Mouse (Mus musculus) cerebellum, postnatal 14 days (tissue): Measurements from ENCODE around the gene Serpinb6b.
"Not testable (repeated sequence)": the region's sequence is repeated elsewhere in the genome, so short reads cannot be mapped to it uniquely, and the experiment has no call there.

Experiments
- DNase-seq, 2 experiments: peaks; one replicate each; pipeline ENCODE4 v3.0.0; 2021; ENCODE audit warnings: mixed read lengths in 2 of 2

Serpinb6b gene

GRCm38 (mm10) chr13:32964989-32965811 lies at the start of gene Serpinb6b:
TSS of gene Serpinb6b (plus strand) at chr13:32965209.
- DNase-seq = peak; percentile 8

- no peak for DNase-seq
These were observed 42.4 kb upstream of the Serpinb6b start for GRCm38 (mm10) chr13:32922622-32923021.

GRCm38 (mm10) chr13:32924578-32925360 lies 40.2 kb upstream of the Serpinb6b start:
- no peak for DNase-seq

GRCm38 (mm10) chr13:32926661-32927060 lies 38.3 kb upstream of the Serpinb6b start:
- no peak for DNase-seq

GRCm38 (mm10) chr13:32927241-32927640 lies 37.8 kb upstream of the Serpinb6b start:
- no peak for DNase-seq

GRCm38 (mm10) chr13:32929107-32929750 lies 35.8 kb upstream of the Serpinb6b start:
- no peak for DNase-seq

GRCm38 (mm10) chr13:32934706-32935381 lies 30.2 kb upstream of the Serpinb6b start:
- no peak for DNase-seq

- DNase-seq = not testable (repeated sequence)
These were observed 26.7 kb upstream of the Serpinb6b start for GRCm38 (mm10) chr13:32938275-32938674.

- not testable (repeated sequence) for DNase-seq
These were observed 25.8 kb upstream of the Serpinb6b start for GRCm38 (mm10) chr13:32939191-32939590.

GRCm38 (mm10) chr13:32956537-32956936 lies 8.5 kb upstream of the Serpinb6b start:
- no peak for DNase-seq

- DNase-seq = no peak
These were observed 7.1 kb upstream of the Serpinb6b start for GRCm38 (mm10) chr13:32957917-32958316.

- not testable (repeated sequence) for DNase-seq
These were observed 6.5 kb upstream of the Serpinb6b start for GRCm38 (mm10) chr13:32958521-32958920.

GRCm38 (mm10) chr13:32963990-32964753 lies 837 bp upstream of the Serpinb6b start:
- DNase-seq = no peak

GRCm38 (mm10) chr13:32966116-32966515 lies 1.1 kb downstream of the Serpinb6b start:
- no peak for DNase-seq

- no peak for DNase-seq
These were observed 2.2 kb downstream of the Serpinb6b start for GRCm38 (mm10) chr13:32967233-32967632.

GRCm38 (mm10) chr13:32968353-32968984 lies 3.5 kb downstream of the Serpinb6b start:
- no peak for DNase-seq

GRCm38 (mm10) chr13:32968996-32969640 lies 4.1 kb downstream of the Serpinb6b start:
- no peak for DNase-seq

- no peak for DNase-seq
These were observed 4.6 kb downstream of the Serpinb6b start for GRCm38 (mm10) chr13:32969641-32970040.

GRCm38 (mm10) chr13:32970776-32971175 lies 5.8 kb downstream of the Serpinb6b start:
- DNase-seq = no peak

- no peak for DNase-seq
These were observed 9.3 kb downstream of the Serpinb6b start for GRCm38 (mm10) chr13:32974268-32974667.
